Mouse (Mus musculus) thymus, postnatal 36 days (tissue): ENCODE results near the gene Ccdc9b.
A peak's percentile ranks its signal among the peaks of the same experiment; 100 is the strongest.

Source experiments
- DNase-seq, 2 experiments: peaks; one replicate each; pipeline ENCODE4 v3.0.0; 2022; ENCODE audit warnings: mixed read lengths in 2 of 2

Gene Ccdc9b

GRCm38 (mm10) chr2:118745915-118746901 lies 16.3 kb downstream of the Ccdc9b start:
- DNase-seq, result peak; percentile 55 to 68

DNA sequence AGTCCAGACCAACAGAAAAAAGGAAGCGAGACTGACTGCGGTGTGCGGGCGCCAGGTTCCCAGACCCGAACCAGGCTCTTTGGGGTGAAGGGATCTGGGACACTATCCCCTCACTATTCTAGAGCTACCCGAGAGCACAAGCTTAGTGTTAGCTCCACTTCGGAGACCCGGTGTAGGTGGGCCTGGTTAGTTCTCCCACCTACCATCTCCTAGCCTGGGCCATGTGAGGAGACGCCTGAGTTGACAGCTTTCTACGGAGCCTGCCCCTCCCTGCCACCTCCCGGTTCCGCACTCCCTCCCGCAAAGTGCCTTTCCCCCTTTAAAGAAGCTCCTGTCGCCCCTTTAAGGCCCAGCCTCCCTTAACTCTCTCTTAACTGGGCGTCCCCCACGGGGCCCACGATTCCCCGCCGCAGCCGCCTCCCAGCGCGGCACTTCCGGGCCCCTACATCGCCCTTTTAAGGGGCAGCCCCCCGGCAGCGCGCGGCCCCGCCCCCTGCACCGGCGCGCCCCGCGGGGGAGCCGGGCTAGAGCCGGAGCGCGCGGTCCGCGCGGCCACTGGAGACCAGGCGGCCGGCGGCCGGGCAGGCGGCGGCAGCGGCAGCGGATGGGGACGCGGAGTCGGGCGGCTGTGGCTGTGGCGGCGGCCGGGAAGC lies 17.1 kb downstream of the Ccdc9b start, which contains the start of gene Inafm2:
Inafm2 (plus strand) TSS at position 527 of the 653 bp plus-strand sequence.
- peak; percentile 92 to 95 for DNase-seq

DNA sequence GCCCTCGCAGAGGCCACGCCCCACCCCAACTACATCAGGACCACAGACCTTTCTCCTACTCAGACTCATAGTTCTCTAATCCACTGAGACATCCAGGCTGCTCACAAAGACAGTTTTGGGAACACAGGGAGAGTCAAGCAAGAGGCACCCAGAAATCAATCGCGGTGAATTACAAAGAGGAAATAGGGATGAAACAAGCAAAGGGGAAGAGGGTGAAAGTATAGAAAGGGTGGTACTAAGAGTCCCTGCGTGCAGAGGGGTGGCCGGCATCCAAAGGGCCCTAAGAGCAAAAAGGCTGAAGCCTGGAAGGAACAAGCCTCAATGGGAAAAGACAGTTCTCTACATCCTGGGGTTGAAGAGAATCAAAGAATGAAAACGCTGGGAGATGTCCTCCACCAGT lies 17.8 kb downstream of the Ccdc9b start:
- DNase-seq, result peak in 1 of 2 experiments; percentile 12

DNA sequence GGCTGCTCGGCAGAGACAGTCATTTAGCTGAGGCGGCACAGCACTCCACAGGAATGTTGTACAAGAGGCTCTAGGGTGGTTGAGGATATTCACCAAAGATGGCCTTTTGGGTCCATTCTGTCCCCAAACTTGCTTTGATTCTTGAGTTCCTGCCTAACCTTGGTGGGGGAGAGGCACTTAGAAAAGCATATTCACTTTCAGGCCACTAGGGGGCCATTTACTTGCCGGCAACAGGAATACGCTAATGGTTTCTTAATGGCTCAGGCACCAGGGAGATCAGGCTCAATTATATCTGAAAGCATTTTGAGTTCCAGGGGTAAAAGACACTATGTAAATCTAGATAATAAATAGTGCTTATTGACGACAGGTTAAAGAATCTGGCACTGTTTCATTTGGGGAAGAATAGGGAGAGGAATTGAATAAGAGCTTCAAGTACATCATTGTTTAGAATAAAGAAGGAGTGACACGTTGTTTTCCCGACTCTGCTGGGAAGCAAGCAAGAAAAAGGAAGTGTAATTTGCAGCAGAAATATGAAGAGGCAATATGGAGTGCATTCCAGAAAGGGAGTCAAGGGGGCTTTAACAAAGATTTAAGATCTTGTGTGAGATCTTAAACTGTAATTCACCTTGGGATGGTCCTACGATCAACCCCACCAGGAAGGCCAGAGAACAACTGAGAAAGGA lies 19.1 kb downstream of the Ccdc9b start:
- DNase-seq, result peak in 1 of 2 experiments; percentile 10

- DNase-seq, result peak in 1 of 2 experiments; percentile 0
Observed at GRCm38 (mm10) chr2:118741183-118741582, 21.3 kb downstream of the Ccdc9b start.

DNA sequence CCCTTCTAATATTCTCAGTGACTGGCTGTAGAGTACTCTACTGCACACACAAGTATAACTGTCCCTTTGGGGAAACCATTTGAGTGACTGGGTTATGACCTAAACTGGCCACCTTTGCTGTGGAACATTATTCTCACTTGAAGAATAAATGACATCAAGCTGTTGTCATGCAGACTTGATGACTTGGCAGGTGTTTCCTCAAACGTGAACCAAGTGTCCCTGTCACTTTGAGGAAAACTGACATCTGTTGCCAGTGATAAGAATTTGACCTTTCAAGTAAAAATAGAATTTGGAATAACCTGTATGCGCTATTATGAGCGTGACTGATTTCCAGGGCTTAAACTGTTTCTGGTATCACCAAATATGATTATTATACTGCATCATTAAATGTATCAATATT lies 22.1 kb downstream of the Ccdc9b start:
- peak in 1 of 2 experiments; percentile 0 for DNase-seq

DNA sequence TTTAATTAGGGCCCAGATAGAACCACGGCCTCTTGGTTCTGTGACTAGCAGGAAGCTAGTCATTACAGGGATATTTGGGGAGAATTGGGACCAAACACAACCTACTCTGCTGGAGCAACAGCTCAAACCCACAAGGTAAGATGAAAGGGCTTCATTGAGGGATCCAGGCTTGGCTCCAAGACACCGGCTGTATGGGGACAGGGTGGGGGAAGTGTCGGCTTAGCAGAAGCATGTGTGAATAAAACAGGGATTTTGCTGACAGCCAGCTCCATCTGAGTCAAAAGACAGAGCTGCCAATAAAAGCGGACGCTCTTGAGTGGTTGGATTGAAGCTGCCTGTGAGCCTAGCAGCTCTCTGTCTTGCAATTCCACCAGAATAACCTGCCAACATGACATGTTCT lies 29.1 kb downstream of the Ccdc9b start:
- DNase-seq, result peak in 1 of 2 experiments; percentile 1

DNA sequence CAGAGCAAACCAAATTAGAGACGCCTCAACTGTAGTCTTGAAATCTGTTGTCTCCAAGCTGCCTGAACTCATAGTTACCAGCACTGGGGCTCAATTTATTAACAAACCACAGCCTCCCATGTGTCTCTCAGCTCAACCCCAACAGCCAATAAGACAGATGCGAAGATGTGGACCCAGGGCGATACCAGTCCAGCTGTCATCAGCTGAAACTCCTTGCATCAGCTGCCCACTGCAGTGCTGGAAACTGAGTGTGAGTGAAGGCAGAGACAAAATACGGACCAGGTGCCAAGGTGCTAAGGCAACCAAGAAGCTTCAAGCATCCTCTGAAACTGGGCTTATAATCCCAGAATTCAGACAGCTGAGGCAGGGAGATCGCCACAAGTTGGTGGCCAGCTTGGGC lies 30.5 kb downstream of the Ccdc9b start:
- DNase-seq, result peak in 1 of 2 experiments; percentile 0

DNA sequence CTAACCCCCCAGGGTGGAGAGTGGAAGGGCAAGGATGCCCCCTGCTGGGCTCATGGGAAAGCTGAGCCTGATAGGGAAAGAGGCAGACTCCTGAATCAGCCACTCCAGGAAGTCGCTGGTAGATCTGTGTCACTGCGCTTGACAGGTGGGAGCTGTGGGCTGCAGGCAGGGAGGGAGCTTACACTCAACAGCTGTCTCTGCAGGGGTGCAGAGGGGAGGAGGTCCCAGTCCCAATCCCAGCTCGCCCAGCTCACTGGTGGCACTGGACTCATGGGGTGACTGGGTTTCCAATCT lies 31.9 kb downstream of the Ccdc9b start:
- peak; percentile 79 to 85 for DNase-seq

- peak in 1 of 2 experiments; percentile 4 for DNase-seq
Observed at GRCm38 (mm10) chr2:118729816-118730621, 32.4 kb downstream of the Ccdc9b start.

GRCm38 (mm10) chr2:118729194-118729593 lies 33.3 kb downstream of the Ccdc9b start:
- peak in 1 of 2 experiments; percentile 9 for DNase-seq

DNA sequence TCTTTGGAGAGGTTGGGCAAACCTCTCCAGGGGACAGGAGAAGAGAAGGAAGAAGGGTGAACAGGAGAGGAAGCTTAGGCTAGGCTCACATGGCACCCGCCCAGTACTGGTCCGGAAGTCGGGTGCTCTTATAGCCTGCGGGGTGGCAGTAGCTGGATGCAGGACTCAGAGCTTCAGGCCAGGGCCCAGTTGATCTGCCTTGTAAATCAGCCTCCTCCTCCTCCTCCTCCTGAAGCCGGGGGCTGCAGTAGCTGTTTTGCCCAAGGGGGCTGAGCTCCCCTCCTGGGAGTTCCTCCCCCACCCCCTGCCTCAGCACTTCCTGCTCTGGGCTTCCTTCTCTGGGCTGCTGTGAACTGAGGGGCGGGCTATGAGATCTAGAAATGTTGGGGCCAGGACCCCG lies 34.1 kb downstream of the Ccdc9b start, which contains the start of gene Plcb2:
Plcb2 (minus strand) TSS at position 102 of the 400 bp plus-strand sequence.
- peak; percentile 74 to 80 for DNase-seq

GRCm38 (mm10) chr2:118727911-118728310 lies 34.5 kb downstream of the Ccdc9b start:
- no peak for DNase-seq

- DNase-seq, result peak in 1 of 2 experiments; percentile 3
Observed at GRCm38 (mm10) chr2:118726873-118727272, 35.6 kb downstream of the Ccdc9b start.

DNA sequence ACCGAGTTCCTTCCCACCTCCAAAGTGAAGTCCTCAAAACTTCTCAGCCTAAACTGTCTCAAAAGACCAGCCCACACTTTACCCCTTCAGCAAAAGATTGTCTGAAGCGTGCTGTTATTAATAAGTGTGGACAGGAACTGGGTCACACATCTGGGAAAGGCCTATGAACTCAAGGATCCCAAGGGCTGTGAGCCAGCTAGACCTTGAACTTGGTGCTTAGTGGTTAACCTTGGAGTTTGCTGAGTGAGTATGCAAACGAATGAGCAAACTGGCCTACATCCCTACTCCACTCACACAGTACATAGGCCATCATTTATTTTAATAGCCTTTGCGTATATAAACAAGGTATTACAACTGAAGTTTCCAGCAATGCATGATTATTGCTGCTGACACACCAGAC lies 37.0 kb downstream of the Ccdc9b start:
- DNase-seq, result no peak

DNA sequence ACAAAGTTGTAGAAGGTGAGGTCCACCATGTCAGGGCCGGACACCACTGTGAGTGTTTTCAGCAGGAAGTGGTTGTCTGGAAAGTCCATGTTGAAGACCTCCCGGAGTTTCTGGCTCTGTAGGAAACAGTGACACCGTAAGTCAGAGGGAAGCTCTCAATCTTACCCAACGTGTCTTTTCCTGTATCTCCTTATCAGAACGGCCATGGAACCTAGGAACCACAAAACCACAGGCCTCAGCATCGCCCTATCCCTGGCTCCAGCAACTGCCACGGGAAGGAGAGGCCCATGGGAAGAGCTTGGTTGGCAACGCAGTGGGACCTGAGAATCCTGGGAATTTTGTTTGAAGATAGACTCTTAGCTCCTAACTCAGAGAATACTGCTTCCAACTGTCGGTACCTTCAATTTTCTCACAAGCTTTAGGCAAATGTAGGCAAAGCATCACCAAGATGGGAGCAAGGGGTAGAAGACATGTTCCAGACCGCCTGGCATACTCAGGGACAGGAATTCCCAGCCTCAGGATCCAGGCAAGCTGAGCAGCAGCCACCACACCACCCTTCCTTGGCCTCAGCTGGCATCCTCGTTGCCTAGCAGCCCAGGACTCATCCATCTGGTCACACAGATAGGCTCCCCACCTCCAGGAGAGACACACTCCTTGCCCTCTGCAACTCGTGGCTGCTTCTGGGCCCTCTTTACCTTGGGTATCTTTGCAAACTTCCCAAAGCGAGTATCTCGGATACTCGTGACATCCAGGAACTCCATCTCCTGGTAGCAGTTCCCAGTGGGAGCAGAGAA lies 38.6 kb downstream of the Ccdc9b start:
- DNase-seq, result peak in 1 of 2 experiments; percentile 2

DNA sequence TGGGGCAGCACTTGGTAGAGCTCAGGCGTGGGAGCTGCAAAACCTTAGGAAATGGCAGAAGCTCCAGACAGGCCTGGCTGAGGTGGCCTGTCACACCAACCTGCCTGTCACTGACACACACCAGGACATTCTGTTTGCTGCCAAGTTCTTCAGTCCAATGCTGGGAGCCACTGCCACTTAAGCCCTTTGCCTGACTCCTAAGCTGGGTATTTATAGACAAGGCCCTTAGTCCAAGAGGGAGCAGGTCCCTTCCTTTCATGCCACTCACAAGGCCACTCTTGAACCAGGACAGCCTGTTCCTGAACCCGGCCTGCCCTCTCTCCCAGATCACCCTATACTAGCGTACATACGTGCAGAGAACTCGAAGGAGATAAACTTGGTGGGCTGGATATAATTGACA lies 45.8 kb downstream of the Ccdc9b start:
- DNase-seq, result no peak

DNA sequence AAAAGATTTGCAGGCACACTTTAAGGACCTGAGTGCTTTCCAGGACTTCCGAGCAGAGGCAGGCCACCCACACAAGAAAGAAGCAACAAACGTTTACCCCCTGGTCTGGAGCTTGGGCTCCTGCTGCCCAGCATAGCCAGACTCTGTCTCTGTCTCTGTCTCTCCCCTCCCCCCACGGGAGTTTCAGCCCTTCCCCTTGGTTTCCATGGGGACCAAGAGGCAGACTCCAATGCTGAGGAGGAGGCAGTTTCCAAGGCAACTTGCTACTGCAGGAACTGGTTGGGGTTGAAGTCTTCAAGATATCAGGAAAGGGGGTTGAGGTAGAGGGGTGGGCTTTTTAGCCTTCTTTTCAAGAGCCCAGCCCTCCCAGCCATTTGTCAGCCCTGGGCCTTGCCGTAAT lies 48.2 kb downstream of the Ccdc9b start:
- peak in 1 of 2 experiments; percentile 3 for DNase-seq

GRCm38 (mm10) chr2:118713631-118714030 lies 48.8 kb downstream of the Ccdc9b start:
- no peak for DNase-seq

DNA sequence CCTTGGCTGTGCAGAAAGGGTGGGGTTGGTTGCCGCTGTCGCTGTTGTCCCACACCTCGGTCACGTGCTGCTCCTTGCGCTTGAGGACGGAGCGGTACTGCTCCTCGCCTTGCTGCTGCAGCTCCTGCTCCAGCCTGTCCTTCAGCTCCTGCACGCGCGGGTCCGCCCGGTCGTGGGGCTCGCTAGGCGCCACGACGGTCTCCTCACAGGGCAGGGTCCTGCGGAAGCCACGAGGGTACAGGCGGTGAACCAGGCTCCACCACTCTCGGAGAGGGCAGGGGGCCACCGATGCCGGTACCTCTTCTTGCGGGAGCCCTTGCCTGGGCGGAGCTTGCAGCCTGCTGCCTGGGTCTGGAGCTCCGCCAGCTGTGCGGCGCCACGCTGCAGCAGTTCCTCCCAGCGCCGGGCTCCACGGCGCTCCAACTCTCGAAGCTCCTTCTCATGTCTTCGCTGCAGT lies 51.4 kb downstream of the Ccdc9b start:
- DNase-seq, result peak in 1 of 2 experiments; percentile 42

GRCm38 (mm10) chr2:118709655-118710221 lies 52.7 kb downstream of the Ccdc9b start:
- DNase-seq, result no peak
